Mouse (Mus musculus): ENCODE measurements around the gene Pnma1. TPM values are rescaled to one million over a fixed set of nuclear protein-coding genes. Genes with fewer than 3 reads are reported as not detected.
A peak's percentile ranks its signal among the peaks of the same experiment; 100 is the strongest.

Gene Pnma1
- polyA plus RNA-seq, 1 experiment from 2014 or later, result 0.53 TPM

DNA sequence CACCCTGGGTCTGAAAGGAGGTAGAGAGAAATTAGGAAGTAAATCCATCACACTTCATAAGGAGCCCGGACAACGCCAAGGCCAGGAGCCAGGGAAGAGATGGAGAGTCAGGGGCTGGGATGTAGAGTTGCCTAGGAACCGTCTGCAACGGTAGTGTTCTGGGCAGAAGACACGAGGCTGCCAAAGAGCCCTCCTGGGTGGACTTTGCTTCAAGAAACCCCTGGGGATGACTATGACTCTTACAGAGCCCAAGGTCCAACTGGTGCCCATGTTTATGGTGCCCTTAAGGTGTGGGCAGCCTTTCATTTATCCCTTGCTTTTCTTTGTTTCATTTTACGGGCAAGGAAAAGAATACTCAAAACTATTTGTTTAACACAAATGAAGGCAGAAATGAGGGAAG lies 33.7 kb upstream of the Pnma1 start:
- Histone ChIP-seq H3K36me3 (ENCODE audit: control insufficient read depth, insufficient read depth, low read length) (peaks cover 19% of the 10 kb centered on the region), H3K27ac (ENCODE audit: low read depth, low read length) (no peak overlapping the region), H3K9ac (ENCODE audit: low read depth, low read length) (no peak overlapping the region), H3K4me1 (replicated peaks; ENCODE audit: control insufficient read depth, insufficient read depth, low read length) (peaks cover 57% of the 10 kb centered on the region), H3K4me3 (ENCODE audit: low read depth, low read length) (no peak overlapping the region), H3K27me3 (replicated peaks; ENCODE audit: control insufficient read depth, insufficient read depth, low read length) (no peaks in the 10 kb centered on the region), H3K9me3 (ENCODE audit: control insufficient read depth, low read length) (no peaks in the 10 kb centered on the region; the same call in 1 of the 2 replicates), H3K4me2 (no peak overlapping the region)
- ATAC-seq (replicated peaks; ENCODE audit: low FRiP score) (no peak), DNase-seq (ENCODE audit: low spot score) (no peak)
- 83% methylated on average over 6 of the region's 6 CpGs for WGBS

DNA sequence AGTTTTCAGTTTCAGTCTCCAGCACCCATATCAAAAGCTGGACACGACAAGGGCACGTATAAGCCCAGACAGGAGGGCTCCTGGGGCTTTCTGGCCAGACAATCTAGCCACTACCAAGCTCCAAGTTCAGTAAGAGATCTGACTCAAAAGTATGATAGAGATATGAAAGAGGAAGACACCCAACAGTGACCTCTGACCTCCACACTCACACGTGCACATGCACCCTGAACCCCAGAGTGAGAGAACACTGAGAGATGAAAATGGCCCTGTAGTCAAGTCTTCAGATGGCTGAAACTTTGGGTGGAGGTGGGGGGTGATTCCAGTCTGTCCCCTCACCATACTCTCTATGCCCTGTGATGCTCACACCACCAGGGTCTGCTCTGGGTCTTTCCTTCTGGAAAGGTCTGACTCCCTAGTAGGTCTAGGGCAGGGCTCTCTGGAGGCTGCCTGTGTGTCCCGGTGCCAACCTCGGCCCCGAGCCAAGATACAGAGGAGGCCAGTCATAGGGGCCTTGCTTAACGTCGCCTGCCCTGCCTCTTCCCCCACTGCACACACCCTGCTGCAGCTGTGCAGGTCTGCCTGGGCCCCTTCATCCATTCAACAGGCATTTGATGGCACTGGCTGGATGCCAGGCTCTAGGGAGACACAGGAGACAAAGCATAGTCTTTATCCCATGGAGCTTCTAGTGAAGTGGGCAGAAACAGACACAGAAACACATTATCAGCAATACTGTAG lies 32.6 kb upstream of the Pnma1 start:
- Histone ChIP-seq H3K36me3 (ENCODE audit: control insufficient read depth, insufficient read depth, low read length) (peaks cover 8% of the 10 kb centered on the region; the same call in 1 of the 2 replicates), H3K4me3 (ENCODE audit: low read depth, low read length) (no peak overlapping the region), H3K9me3 (ENCODE audit: control insufficient read depth, low read length) (no peaks in the 10 kb centered on the region), H3K27me3 (replicated peaks; ENCODE audit: control insufficient read depth, insufficient read depth, low read length) (no peaks in the 10 kb centered on the region), H3K4me2 (peak overlapping the region; percentile 39), H3K27ac (ENCODE audit: low read depth, low read length) (peak overlapping the region; percentile 43; the same call in 1 of the 2 replicates), H3K9ac (ENCODE audit: low read depth, low read length) (peak overlapping the region; percentile 48), H3K4me1 (replicated peaks; ENCODE audit: control insufficient read depth, insufficient read depth, low read length) (peaks cover 66% of the 10 kb centered on the region)
- DNase-seq (ENCODE audit: low spot score) (no peak), ATAC-seq (replicated peaks; ENCODE audit: low FRiP score) (peak; percentile 50; the same call in 1 of the 2 replicates)
- WGBS, result 48% methylated on average over 8 of the region's 8 CpGs

DNA sequence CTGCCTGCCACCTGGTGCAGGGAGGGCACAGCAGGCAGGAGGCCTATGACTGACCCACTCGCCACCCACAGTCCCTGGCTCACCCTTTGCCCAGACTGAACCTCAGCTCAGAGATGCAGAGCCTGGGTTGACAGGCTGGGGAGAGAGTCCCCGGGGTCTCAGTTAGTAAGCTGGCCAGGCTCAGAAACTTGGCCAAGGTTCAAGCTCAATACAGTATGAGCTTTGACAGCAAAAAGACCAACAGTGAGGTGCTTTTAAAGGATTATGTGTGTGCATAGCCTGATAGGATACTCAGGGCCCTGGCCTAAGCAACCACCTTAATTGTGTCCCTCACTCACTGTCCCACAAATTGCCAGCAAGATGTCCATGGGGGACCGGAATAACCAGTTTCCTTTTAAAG lies 31.8 kb upstream of the Pnma1 start:
- no peak for ATAC-seq (replicated peaks; ENCODE audit: low FRiP score)
- peak overlapping the region; percentile 43; the same call in 1 of the 2 replicates for H3K27ac ChIP-seq (ENCODE audit: low read depth, low read length)
- peaks cover 73% of the 10 kb centered on the region for H3K4me1 ChIP-seq (replicated peaks; ENCODE audit: control insufficient read depth, insufficient read depth, low read length)
- H3K9me3 ChIP-seq (ENCODE audit: control insufficient read depth, low read length), result no peaks in the 10 kb centered on the region
- 75% methylated on average over 3 of the region's 3 CpGs for WGBS
- no peak overlapping the region for H3K4me3 ChIP-seq (ENCODE audit: low read depth, low read length)
- DNase-seq (ENCODE audit: low spot score), result no peak
- peak overlapping the region; percentile 39; the same call in 1 of the 2 replicates for H3K4me2 ChIP-seq
- peaks cover 4% of the 10 kb centered on the region; the same call in 1 of the 2 replicates for H3K36me3 ChIP-seq (ENCODE audit: control insufficient read depth, insufficient read depth, low read length)
- H3K9ac ChIP-seq (ENCODE audit: low read depth, low read length), result peak overlapping the region; percentile 48
- H3K27me3 ChIP-seq (replicated peaks; ENCODE audit: control insufficient read depth, insufficient read depth, low read length), result no peaks in the 10 kb centered on the region

DNA sequence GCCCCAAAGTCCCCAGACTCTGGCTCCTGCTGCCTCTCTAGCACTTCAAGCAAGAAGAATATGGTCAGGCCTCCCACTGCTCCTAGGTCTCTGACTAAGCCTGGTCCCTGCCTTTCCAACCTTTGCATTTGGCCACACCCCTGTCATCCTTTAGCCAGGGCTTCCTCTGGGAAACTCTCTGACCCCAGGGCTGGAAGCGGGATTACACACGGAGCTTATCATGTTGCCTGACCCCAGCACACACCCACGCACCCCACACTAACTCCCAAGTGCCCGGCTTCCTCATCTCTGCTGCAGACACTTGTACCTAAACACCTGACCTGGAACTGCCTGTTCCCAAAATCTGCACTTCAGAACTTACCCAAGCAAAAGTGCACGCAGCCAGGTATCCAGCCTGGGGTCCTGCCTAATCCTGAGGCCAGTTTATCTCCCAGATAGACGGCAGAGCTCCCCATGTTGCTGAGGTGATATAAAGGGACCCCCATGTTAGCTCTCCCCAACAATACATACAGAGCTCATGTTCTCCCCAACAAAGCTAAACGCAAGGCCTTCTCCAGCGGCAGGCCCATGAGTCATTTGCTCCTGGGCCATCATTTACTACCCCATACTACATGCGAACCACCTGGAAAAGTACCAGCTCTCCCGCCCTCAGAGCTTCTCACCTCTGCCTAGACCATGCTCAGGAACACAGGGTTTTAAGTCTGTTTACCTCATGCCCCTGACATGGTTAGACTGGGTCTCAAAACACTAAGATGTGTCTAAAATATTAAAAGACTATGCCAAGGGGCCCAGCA lies 30.6 kb upstream of the Pnma1 start:
- 56% methylated on average over 10 of the region's 10 CpGs for WGBS
- peaks cover 86% of the 10 kb centered on the region for H3K4me1 ChIP-seq (replicated peaks; ENCODE audit: control insufficient read depth, insufficient read depth, low read length)
- H3K4me3 ChIP-seq (ENCODE audit: low read depth, low read length), result no peak overlapping the region
- ATAC-seq (replicated peaks; ENCODE audit: low FRiP score), result no peak
- H3K9me3 ChIP-seq (ENCODE audit: control insufficient read depth, low read length), result no peaks in the 10 kb centered on the region
- peak overlapping the region; percentile 26; the same call in 1 of the 2 replicates for H3K9ac ChIP-seq (ENCODE audit: low read depth, low read length)
- H3K36me3 ChIP-seq (ENCODE audit: control insufficient read depth, insufficient read depth, low read length), result peaks cover 3% of the 10 kb centered on the region
- no peak overlapping the region; the same call in 1 of the 2 replicates for H3K27ac ChIP-seq (ENCODE audit: low read depth, low read length)
- peak overlapping the region; percentile 20 for H3K4me2 ChIP-seq
- no peak for DNase-seq (ENCODE audit: low spot score)
- no peaks in the 10 kb centered on the region for H3K27me3 ChIP-seq (replicated peaks; ENCODE audit: control insufficient read depth, insufficient read depth, low read length)

DNA sequence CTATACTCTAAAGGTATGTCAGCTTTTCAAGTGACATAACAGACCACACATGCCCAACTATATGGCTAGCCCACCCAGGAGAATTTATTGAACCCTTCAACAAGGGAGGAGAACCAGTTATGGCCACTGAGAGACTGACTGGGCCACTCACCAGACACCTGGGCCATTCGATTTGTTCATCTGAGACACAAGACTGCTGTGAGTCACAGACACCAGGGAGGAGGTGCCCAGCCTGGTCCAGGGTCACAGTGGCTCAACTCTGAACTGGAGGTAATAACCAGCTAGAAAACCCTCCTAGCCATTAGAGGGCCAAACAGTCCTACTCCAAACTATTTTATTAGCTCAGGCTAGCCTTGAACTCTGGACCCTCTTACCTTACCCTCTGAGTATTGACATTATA lies 29.8 kb upstream of the Pnma1 start:
- peak overlapping the region; percentile 97; the same call in 1 of the 2 replicates for H3K27ac ChIP-seq (ENCODE audit: low read depth, low read length)
- H3K4me2 ChIP-seq, result peak overlapping the region; percentile 79; the same call in 1 of the 2 replicates
- no peak overlapping the region for H3K4me3 ChIP-seq (ENCODE audit: low read depth, low read length)
- H3K4me1 ChIP-seq (replicated peaks; ENCODE audit: control insufficient read depth, insufficient read depth, low read length), result peaks cover 87% of the 10 kb centered on the region
- 66% methylated on average over 1 of the region's 1 CpGs for WGBS
- no peaks in the 10 kb centered on the region for H3K9me3 ChIP-seq (ENCODE audit: control insufficient read depth, low read length)
- no peak for DNase-seq (ENCODE audit: low spot score)
- peak overlapping the region; percentile 76; the same call in 1 of the 2 replicates for H3K9ac ChIP-seq (ENCODE audit: low read depth, low read length)
- ATAC-seq (replicated peaks; ENCODE audit: low FRiP score), result no peak
- no peaks in the 10 kb centered on the region for H3K27me3 ChIP-seq (replicated peaks; ENCODE audit: control insufficient read depth, insufficient read depth, low read length)
- H3K36me3 ChIP-seq (ENCODE audit: control insufficient read depth, insufficient read depth, low read length), result peaks cover 11% of the 10 kb centered on the region

DNA sequence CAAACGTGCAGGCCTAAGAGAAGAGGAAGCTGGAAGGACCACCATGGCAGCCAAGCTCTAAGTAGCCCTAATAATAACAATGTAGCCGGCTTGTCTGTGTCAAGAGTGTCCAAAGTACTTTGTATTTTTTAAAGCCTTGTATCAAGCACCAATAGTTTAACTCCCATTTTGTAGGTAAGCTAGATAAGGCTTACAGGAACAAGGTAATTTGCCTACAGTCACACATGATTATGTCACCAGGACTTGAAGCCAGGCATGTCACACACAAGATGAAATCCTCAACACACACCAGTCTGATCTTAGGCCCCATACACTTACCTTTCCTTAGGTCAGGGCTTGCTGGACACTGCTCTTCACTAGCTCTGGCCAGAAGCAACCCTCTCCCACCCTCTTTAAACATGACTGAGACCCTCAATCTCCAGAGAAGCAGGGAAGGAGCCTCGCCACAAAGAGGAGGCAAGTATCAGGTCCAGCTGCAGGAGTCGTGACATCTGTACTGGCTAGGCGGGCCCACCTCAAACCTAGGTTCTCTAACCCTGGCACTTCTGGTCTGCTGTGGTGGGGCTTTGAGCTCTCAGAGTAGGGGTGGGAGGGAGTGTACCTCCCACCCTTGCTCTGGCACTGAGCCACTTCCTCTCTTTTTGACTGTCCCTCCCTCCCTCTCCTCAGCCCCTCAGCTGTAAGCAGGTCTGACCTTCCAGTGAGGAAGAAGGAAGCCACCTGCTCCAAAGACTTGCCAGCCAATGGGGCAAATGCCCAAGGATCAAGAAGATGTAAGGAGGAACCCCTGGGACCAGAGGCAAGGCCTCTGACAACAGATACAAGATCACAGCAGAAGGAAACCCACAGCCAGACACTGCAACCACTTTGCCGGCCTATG lies 28.8 kb upstream of the Pnma1 start:
- Histone ChIP-seq H3K9me3 (ENCODE audit: control insufficient read depth, low read length) (no peaks in the 10 kb centered on the region), H3K4me2 (peak overlapping the region; percentile 79), H3K27me3 (replicated peaks; ENCODE audit: control insufficient read depth, insufficient read depth, low read length) (no peaks in the 10 kb centered on the region), H3K27ac (ENCODE audit: low read depth, low read length) (peak overlapping the region; percentile 97), H3K4me1 (replicated peaks; ENCODE audit: control insufficient read depth, insufficient read depth, low read length) (peaks cover 83% of the 10 kb centered on the region), H3K36me3 (ENCODE audit: control insufficient read depth, insufficient read depth, low read length) (peaks cover 18% of the 10 kb centered on the region), H3K4me3 (ENCODE audit: low read depth, low read length) (peak overlapping the region; percentile 43), H3K9ac (ENCODE audit: low read depth, low read length) (peak overlapping the region; percentile 76)
- ATAC-seq (replicated peaks; ENCODE audit: low FRiP score), result no peak
- 26% methylated on average over 6 of the region's 6 CpGs for WGBS
- DNase-seq (ENCODE audit: low spot score), result no peak

DNA sequence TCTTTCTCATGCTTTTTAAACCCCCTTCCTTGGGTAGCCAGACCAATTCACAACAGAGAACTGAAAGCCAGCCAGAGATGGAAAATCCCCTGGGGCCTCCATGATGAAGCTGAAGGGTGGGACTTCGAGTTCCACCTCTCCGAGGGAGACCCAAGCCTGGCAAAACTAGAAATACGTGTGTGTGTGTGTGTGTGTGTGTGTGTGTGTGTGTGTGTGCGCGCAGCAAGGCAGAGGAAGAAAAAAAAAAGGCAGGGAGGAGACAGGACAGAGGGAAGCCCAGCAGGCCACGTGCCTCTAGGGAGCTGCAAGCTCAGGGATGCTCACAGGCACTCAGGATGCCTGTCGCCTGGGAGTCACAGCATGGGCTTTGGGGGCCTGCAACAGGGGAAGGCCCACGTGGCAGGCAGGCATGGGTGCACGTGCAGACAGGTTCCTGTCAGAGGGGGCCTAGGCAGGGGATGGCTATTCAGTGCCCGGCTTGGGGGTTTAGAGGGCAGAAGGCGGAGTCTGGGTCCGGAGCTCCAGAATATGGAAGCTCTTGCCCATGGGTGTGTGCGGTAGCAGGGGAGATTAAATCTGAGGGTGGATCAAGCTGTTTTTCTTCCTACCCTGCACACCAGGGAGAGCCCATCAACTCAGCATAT lies 28.0 kb upstream of the Pnma1 start:
- 6% methylated on average over 13 of the region's 13 CpGs for WGBS
- Histone ChIP-seq H3K27ac (ENCODE audit: low read depth, low read length) (peak overlapping the region; percentile 97), H3K4me1 (replicated peaks; ENCODE audit: control insufficient read depth, insufficient read depth, low read length) (peaks cover 75% of the 10 kb centered on the region), H3K9me3 (ENCODE audit: control insufficient read depth, low read length) (no peaks in the 10 kb centered on the region), H3K36me3 (ENCODE audit: control insufficient read depth, insufficient read depth, low read length) (peaks cover 24% of the 10 kb centered on the region), H3K4me2 (peak overlapping the region; percentile 79), H3K27me3 (replicated peaks; ENCODE audit: control insufficient read depth, insufficient read depth, low read length) (no peaks in the 10 kb centered on the region), H3K4me3 (ENCODE audit: low read depth, low read length) (peak overlapping the region; percentile 43), H3K9ac (ENCODE audit: low read depth, low read length) (peak overlapping the region; percentile 76)
- ATAC-seq (replicated peaks; ENCODE audit: low FRiP score), result peak; percentile 46
- no peak for DNase-seq (ENCODE audit: low spot score)
